Mouse (Mus musculus): ENCODE data around the gene Pcsk1n. TPM values are rescaled to one million over a fixed set of nuclear protein-coding genes. Genes with fewer than 3 reads are reported as not detected.

Pcsk1n gene
- polyA plus RNA-seq, 1 experiment from 2014 or later, result 17.5 TPM

DNA sequence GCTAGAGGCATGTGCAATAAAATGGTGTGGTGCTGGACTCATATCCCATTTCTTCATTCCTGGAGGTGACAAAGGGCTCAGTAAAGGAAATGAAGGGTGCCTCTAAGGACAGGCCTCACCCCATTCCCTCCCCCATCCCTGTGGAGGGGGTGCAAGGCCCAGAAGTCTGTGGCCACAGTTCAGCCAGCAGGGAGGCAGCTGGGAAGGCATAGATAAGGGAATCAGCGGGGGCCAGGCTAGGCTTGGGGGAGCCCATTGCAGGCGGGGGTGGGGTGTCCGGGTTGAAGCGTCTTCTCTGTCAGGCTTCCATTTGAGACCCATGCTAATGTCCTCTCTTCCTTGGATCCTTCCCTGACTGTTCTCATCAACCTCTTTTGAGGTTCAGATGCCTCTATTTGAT lies 51.7 kb downstream of the Pcsk1n start:
- Histone ChIP-seq H3K36me3 (ENCODE audit: control insufficient read depth, insufficient read depth) (no peaks in the 10 kb centered on the region), H3K9me3 (ENCODE audit: control insufficient read depth) (no peaks in the 10 kb centered on the region), H3K4me2 (replicated peaks; ENCODE audit: low read depth) (no peak overlapping the region), H3K27me3 (replicated peaks; ENCODE audit: control insufficient read depth, insufficient read depth, low read length) (no peaks in the 10 kb centered on the region), H3K27ac (ENCODE audit: low read depth, low read length) (no peak overlapping the region), H3K4me1 (replicated peaks; ENCODE audit: control insufficient read depth, insufficient read depth, low read length) (no peaks in the 10 kb centered on the region), H3K4me3 (ENCODE audit: low read depth, low read length) (no peak overlapping the region), H3K9ac (ENCODE audit: low read depth, low read length) (no peak overlapping the region)
- ATAC-seq, result no peak
- TF ChIP-seq CTCF (IDR thresholded peaks at IDR 0.05; ENCODE audit: low read depth), result no peak
- WGBS, result 58% methylated on average over 4 of the region's 4 CpGs

Other genes with a start within 250 kb of the Pcsk1n start
- gene Plp2, start 248.4 kb upstream of the Pcsk1n start, polyA plus RNA-seq (2015; fragmentation: Nextera tagmentation; extraction: Ambion mirVana), result 113 and 124 TPM in 2 replicates
- 1.4 and 1.6 TPM in 2 replicates for gene Magix, start 238.6 kb upstream of the Pcsk1n start, polyA plus RNA-seq (2015; fragmentation: Nextera tagmentation; extraction: Ambion mirVana)
- gene Gpkow, start 222.7 kb upstream of the Pcsk1n start, polyA plus RNA-seq (2015; fragmentation: Nextera tagmentation; extraction: Ambion mirVana), result 13.8 and 14.6 TPM in 2 replicates
- gene Wdr45, start 205.5 kb upstream of the Pcsk1n start, polyA plus RNA-seq (2015; fragmentation: Nextera tagmentation; extraction: Ambion mirVana), result 19.3 and 19.5 TPM in 2 replicates
- not detected in 2 replicates for gene Gm45208, start 197.6 kb upstream of the Pcsk1n start, polyA plus RNA-seq (2015; fragmentation: Nextera tagmentation; extraction: Ambion mirVana)
- 18.2 and 24.0 TPM in 2 replicates for gene Praf2, start 191.4 kb upstream of the Pcsk1n start, polyA plus RNA-seq (2015; fragmentation: Nextera tagmentation; extraction: Ambion mirVana)
- 20.7 and 22.2 TPM in 2 replicates for gene Ccdc120, start 168.9 kb upstream of the Pcsk1n start, polyA plus RNA-seq (2015; fragmentation: Nextera tagmentation; extraction: Ambion mirVana)
- 15.3 and 16.2 TPM in 2 replicates for gene Tfe3, start 157.3 kb upstream of the Pcsk1n start, polyA plus RNA-seq (2015; fragmentation: Nextera tagmentation; extraction: Ambion mirVana)
- gene Gripap1, start 130.1 kb upstream of the Pcsk1n start, polyA plus RNA-seq (2015; fragmentation: Nextera tagmentation; extraction: Ambion mirVana), result 17.6 and 22.2 TPM in 2 replicates
- gene Kcnd1, start 97.5 kb upstream of the Pcsk1n start, polyA plus RNA-seq (2015; fragmentation: Nextera tagmentation; extraction: Ambion mirVana), result 0.60 and 0.68 TPM in 2 replicates
- gene Otud5, start 78.5 kb upstream of the Pcsk1n start, polyA plus RNA-seq (2015; fragmentation: Nextera tagmentation; extraction: Ambion mirVana), result 21.0 and 22.8 TPM in 2 replicates
- gene Pim2, start 41.6 kb upstream of the Pcsk1n start, polyA plus RNA-seq (2015; fragmentation: Nextera tagmentation; extraction: Ambion mirVana), result 9.2 and 10.2 TPM in 2 replicates
- gene Slc35a2, start 35.8 kb upstream of the Pcsk1n start, polyA plus RNA-seq (2015; fragmentation: Nextera tagmentation; extraction: Ambion mirVana), result 24.3 and 27.0 TPM in 2 replicates
- gene Pqbp1, start 20.6 kb upstream of the Pcsk1n start, polyA plus RNA-seq (2015; fragmentation: Nextera tagmentation; extraction: Ambion mirVana), result 63.1 and 64.3 TPM in 2 replicates
- gene Timm17b, start 20.5 kb upstream of the Pcsk1n start, polyA plus RNA-seq (2015; fragmentation: Nextera tagmentation; extraction: Ambion mirVana), result 106 and 109 TPM in 2 replicates
- not detected in 2 replicates for gene Gm10491, start 12.0 kb upstream of the Pcsk1n start, polyA plus RNA-seq (2015; fragmentation: Nextera tagmentation; extraction: Ambion mirVana)
- gene Gm10490, start 10.3 kb upstream of the Pcsk1n start, polyA plus RNA-seq (2015; fragmentation: Nextera tagmentation; extraction: Ambion mirVana), result not detected in 2 replicates
- gene Eras, start 8.8 kb downstream of the Pcsk1n start, polyA plus RNA-seq (2015; fragmentation: Nextera tagmentation; extraction: Ambion mirVana), result not detected in 2 replicates
- 4.6 and 5.4 TPM in 2 replicates for gene Hdac6, start 28.1 kb downstream of the Pcsk1n start, polyA plus RNA-seq (2015; fragmentation: Nextera tagmentation; extraction: Ambion mirVana)
- gene Gata1, start 58.2 kb downstream of the Pcsk1n start, polyA plus RNA-seq (2015; fragmentation: Nextera tagmentation; extraction: Ambion mirVana), result 0.08 TPM in 1 of 2 replicates, not detected in the other
- 39.5 and 41.4 TPM in 2 replicates for gene Glod5, start 98.7 kb downstream of the Pcsk1n start, polyA plus RNA-seq (2015; fragmentation: Nextera tagmentation; extraction: Ambion mirVana)
- gene Suv39h1, start 154.9 kb downstream of the Pcsk1n start, polyA plus RNA-seq (2015; fragmentation: Nextera tagmentation; extraction: Ambion mirVana), result 15.5 and 16.5 TPM in 2 replicates
- 0.34 and 0.48 TPM in 2 replicates for gene Was, start 170.7 kb downstream of the Pcsk1n start, polyA plus RNA-seq (2015; fragmentation: Nextera tagmentation; extraction: Ambion mirVana)
- 10.1 and 13.6 TPM in 2 replicates for gene Wdr13, start 213.1 kb downstream of the Pcsk1n start, polyA plus RNA-seq (2015; fragmentation: Nextera tagmentation; extraction: Ambion mirVana)
- gene Rbm3, start 226.1 kb downstream of the Pcsk1n start, polyA plus RNA-seq (2015; fragmentation: Nextera tagmentation; extraction: Ambion mirVana), result 591 and 623 TPM in 2 replicates